In genomic region chrX:11632011-11632410, GRCm38 (mm10) we compare ENCODE assay signal across 8 mouse cellular contexts.
DNase-seq lines count a peak whose midpoint lies in the region; ATAC-seq lines count a peak whose summit lies in the region.

No protein-coding gene starts in this region.

- H3K9me3 ChIP-seq in embryonic facial prominence, embryonic 14.5 days (ENCODE audit: control insufficient read depth, low read length), result no peaks in the 10 kb centered on the region
- no peaks in the 10 kb centered on the region for H3K9me3 ChIP-seq in limb, embryonic 11.5 days (ENCODE audit: control insufficient read depth, low read length)

- no peak overlapping the region for H3K27ac ChIP-seq in embryonic facial prominence, embryonic 14.5 days (replicated peaks; ENCODE audit: low read depth, low read length)
- H3K27ac ChIP-seq in limb, embryonic 11.5 days (replicated peaks; ENCODE audit: low read depth, low read length), result no peak overlapping the region

- 0 out of 2 replicates have a peak, but pooled peaks cover 12% of the 10 kb centered on the region for H3K27me3 ChIP-seq in embryonic facial prominence, embryonic 14.5 days (replicated peaks; ENCODE audit: control insufficient read depth, insufficient read depth, low read length)
- H3K27me3 ChIP-seq in limb, embryonic 11.5 days (ENCODE audit: control insufficient read depth, insufficient read depth, low read length), result 0 out of 2 replicates have a peak, but pooled peaks cover 2% of the 10 kb centered on the region

- peaks cover 5% of the 10 kb centered on the region; the same call in 1 of the 2 replicates for H3K4me1 ChIP-seq in embryonic facial prominence, embryonic 14.5 days (ENCODE audit: control insufficient read depth, insufficient read depth, low read length)
- H3K4me1 ChIP-seq in limb, embryonic 11.5 days (ENCODE audit: control insufficient read depth, insufficient read depth, low read length), result no peaks in the 10 kb centered on the region

- peak overlapping the region; percentile 50 for H3K4me2 ChIP-seq in embryonic facial prominence, embryonic 14.5 days (ENCODE audit: low read depth, low read length)
- peak overlapping the region; percentile 36; the same call in 1 of the 2 replicates for H3K4me2 ChIP-seq in limb, embryonic 11.5 days (ENCODE audit: low read depth, severe bottlenecking)

- H3K9ac ChIP-seq in embryonic facial prominence, embryonic 14.5 days (ENCODE audit: low read depth, low read length), result peak overlapping the region; percentile 40; the same call in 1 of the 2 replicates
- peak overlapping the region; percentile 37; the same call in 1 of the 2 replicates for H3K9ac ChIP-seq in limb, embryonic 11.5 days (ENCODE audit: low read length)

- no peaks in the 10 kb centered on the region for H3K36me3 ChIP-seq in embryonic facial prominence, embryonic 14.5 days (ENCODE audit: control insufficient read depth, insufficient read depth, low read length)
- no peaks in the 10 kb centered on the region for H3K36me3 ChIP-seq in limb, embryonic 11.5 days (ENCODE audit: control insufficient read depth, insufficient read depth, low read length)

- peak overlapping the region; percentile 16 for H3K4me3 ChIP-seq in embryonic facial prominence, embryonic 14.5 days (ENCODE audit: low read depth, low read length)
- H3K4me3 ChIP-seq in limb, embryonic 11.5 days (ENCODE audit: low read depth, low read length), result no peak overlapping the region

- WGBS in embryonic facial prominence, embryonic 14.5 days, result 16% methylated on average over 11 of the region's 14 CpGs
- 21% methylated on average over 14 of the region's 14 CpGs for whole genome bisulfite sequencing in limb, embryonic 11.5 days

- no peak for ATAC-seq in embryonic facial prominence, embryonic 14.5 days (ENCODE audit: low read depth)
- ATAC-seq in limb, embryonic 11.5 days (ENCODE audit: insufficient number of reproducible peaks, low FRiP score, low TSS enrichment, low read depth), result no peak

- DNase-seq in left cerebral cortex, postnatal 4 days, result peak; percentile 46
- DNase-seq in left cerebral cortex, adult 11 months (ENCODE audit: low spot score), result no peak
- DNase-seq in embryonic facial prominence, embryonic 14.5 days (ENCODE audit: low spot score), result peak; percentile 60
- no peak for DNase-seq in limb, embryonic 11.5 days (ENCODE audit: low spot score)
- DNase-seq in retina, postnatal 7 days (ENCODE audit: low read depth, low spot score), result peak; percentile 52
- DNase-seq in kidney, adult 11 months, result no peak
- no peak for DNase-seq in left cerebral cortex, postnatal 10 days (ENCODE audit: extremely low spot score in 1 of 2, low spot score in 2 of 2)
- no peak for DNase-seq in T-cell, adult 2 months (ENCODE audit: low spot score)

- intact Hi-C loops in left cerebral cortex, postnatal 4 days (cut with DNase I), result no loop called here
- intact Hi-C loops in left cerebral cortex, postnatal 10 days (cut with DNase I), result no loop called here

Comparison
In these comparisons a context has a peak if more than half of its experiments do, and no peak if none do; other contexts are left out.
1. DNase-seq: peak in left cerebral cortex, postnatal 4 days (single experiment), embryonic facial prominence, embryonic 14.5 days (single experiment) and retina, postnatal 7 days (single experiment); none in left cerebral cortex, adult 11 months (single experiment), limb, embryonic 11.5 days (single experiment), kidney, adult 11 months (single experiment), left cerebral cortex, postnatal 10 days (0 of 2) and T-cell, adult 2 months (single experiment).